Mouse (Mus musculus) embryo, embryonic 10 days (tissue): ENCODE measurements around the gene Pea15a.

Experiments
- DNase-seq: peaks from one replicate; pipeline ENCODE4 v3.0.0-alpha.2; 2015; ENCODE audit warnings: low spot score

Gene Pea15a

GRCm38 (mm10) chr1:172179102-172179501, 27.5 kb downstream of the Pea15a start:
- no peak for DNase-seq

- no peak for DNase-seq
Measured at GRCm38 (mm10) chr1:172177791-172178190, 28.8 kb downstream of the Pea15a start.

GRCm38 (mm10) chr1:172173181-172173580, 33.4 kb downstream of the Pea15a start:
- DNase-seq: no peak

- no peak for DNase-seq
Measured at GRCm38 (mm10) chr1:172172381-172172780, 34.2 kb downstream of the Pea15a start.

GRCm38 (mm10) chr1:172169809-172170208, 36.8 kb downstream of the Pea15a start:
- DNase-seq: no peak

- DNase-seq: no peak
Measured at GRCm38 (mm10) chr1:172167911-172168310, 38.7 kb downstream of the Pea15a start.

- DNase-seq: no peak
Measured at GRCm38 (mm10) chr1:172162959-172163358, 43.6 kb downstream of the Pea15a start.

GRCm38 (mm10) chr1:172162009-172162408, 44.6 kb downstream of the Pea15a start:
- DNase-seq: peak; percentile 43

GRCm38 (mm10) chr1:172160508-172160907, 46.1 kb downstream of the Pea15a start:
- no peak for DNase-seq

- no peak for DNase-seq
Measured at GRCm38 (mm10) chr1:172159970-172160369, 46.6 kb downstream of the Pea15a start.

GRCm38 (mm10) chr1:172155518-172155917, 51.1 kb downstream of the Pea15a start:
- DNase-seq: no peak

- no peak for DNase-seq
Measured at GRCm38 (mm10) chr1:172154536-172154935, 52.1 kb downstream of the Pea15a start.

- peak; percentile 20 for DNase-seq
Measured at GRCm38 (mm10) chr1:172148955-172149815, 57.4 kb downstream of the Pea15a start.

- peak; percentile 35 for DNase-seq
Measured at GRCm38 (mm10) chr1:172148279-172148954, 58.2 kb downstream of the Pea15a start.

- peak; percentile 99 for DNase-seq
Measured at GRCm38 (mm10) chr1:172147835-172148278, 58.7 kb downstream of the Pea15a start, which contains the start of gene Dcaf8. TSS of gene Dcaf8 (plus strand) at chr1:172148084.
